Mouse (Mus musculus) urinary bladder, postnatal 4 days (tissue): ENCODE data around the gene Rab11fip4.

ENCODE experiments used
- DNase-seq, 2 experiments: peaks; one replicate each; pipeline ENCODE4 v3.0.0; 2021 to 2022; ENCODE audit warnings: low spot score in 2 of 2

The Rab11fip4 gene

DNA sequence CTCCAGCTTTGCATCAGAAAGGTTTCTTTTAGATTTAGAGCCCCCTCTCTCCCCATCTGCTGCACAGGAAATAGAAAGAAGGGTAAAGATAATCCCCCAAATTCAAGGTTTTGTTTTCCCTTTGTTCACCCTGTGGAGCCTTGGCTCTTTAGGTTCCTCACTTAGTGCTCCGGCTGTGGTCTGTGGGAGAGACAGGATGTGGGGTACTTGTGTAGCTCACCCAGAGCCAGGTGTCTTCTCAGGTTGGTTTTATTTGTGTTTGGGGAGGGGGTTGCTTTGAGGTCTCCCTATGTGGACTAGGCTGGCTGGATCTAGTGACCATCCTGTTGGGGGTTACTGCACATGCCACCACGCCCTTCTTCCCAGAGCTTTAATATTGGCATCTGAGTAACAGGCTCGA lies 23.9 kb downstream of the Rab11fip4 start:
- DNase-seq = no peak

DNA sequence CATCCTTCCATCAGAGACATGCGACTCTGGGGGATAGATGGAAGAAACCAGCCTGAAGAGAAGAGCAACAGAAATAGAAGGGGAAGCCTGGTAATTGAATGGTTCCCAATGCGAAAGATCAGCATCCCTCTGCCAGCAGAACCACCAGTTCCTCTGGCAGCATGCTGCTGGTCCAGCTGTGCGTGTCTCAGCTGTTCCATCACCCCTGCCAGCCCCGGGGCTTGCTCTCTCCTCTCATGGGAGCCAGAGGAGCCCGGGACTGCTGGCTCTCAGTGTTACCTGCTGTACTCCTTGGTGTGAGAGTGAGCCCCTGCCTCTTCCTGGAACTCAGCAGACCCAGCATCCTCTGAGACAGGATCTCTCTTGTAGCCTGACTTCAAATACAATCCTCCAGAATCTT lies 24.9 kb downstream of the Rab11fip4 start:
- no peak for DNase-seq

DNA sequence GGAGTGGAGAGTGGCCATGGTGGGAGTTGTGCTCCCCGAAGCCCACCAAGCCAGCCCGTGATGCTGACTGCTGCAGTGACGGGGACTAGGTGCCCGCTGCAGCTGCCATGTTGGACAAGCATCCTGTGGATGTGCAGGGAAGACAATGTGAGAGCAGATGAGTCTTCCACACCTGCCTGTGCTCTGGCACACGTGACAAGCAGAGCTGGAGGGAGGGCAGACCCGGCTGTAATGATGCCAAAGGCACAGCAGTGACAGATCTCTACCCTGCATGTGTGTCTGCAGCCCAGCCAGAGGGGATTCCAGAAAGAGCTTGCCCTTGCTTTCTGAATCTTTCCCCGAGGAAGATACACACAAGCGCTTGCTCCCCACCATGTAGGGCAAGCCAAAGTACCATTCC lies 27.0 kb downstream of the Rab11fip4 start:
- DNase-seq = no peak

DNA sequence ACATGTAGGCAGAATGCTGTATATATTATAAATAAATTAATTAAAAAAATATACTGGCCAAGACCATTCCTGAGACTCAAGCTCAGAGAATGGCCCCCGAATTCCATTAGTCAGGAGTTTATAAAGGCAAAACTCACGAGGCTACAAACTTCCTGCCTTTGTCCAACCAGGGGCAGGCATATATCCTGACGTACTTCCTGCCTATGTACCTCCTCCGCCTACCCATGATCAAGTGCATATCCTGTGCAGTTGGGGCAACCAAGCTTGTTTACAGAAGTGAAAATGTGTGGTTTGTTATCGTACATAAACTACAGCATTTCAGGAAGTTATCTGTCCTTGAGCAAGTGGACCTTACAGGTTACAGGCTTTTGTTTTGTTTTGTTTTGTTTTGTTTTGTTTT lies 32.0 kb downstream of the Rab11fip4 start:
- DNase-seq = no peak

DNA sequence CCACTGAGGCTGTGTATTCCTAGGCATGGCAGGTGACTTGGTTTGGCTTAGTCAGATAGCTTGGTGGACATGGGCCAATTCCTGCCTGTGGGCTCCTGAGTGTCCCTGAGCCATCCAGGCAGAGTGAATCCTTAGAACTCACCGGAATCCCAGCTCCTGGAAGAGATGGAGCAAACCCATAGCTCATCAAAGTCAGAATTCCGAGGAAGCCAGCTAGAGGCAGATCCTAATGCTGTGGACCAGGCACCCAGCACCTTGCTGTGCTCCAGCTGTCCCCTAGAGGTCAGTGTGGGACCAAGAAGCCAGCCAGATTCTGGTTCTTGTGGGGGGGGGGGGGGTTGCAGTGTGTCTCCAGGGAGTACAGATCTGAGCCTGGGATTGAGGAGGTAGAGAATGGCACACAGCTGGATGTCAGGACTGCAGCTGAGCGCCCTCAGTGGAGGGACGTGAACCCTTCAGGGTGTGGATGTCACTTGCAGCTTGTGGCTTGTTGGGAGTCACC lies 33.8 kb downstream of the Rab11fip4 start:
- peak; percentile 46 to 71 for DNase-seq

DNA sequence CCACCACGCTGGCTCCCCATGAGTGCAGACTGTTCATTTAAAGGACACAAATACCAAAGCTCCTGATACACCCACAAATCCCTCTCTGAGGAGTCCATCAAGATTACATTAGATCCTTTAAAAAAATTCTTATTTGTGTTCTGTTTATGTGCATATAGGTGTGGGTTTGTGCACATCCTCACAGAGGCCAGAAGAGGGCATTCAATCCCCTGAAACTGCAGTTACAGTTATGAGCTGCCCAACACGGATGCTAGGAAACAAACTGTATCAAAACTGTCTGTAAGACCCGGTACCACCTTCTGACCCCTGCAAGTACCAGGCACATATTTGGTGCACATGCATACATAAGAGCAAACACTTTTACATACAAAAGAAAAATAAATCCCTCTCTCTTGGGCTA lies 37.7 kb downstream of the Rab11fip4 start:
- DNase-seq = no peak

DNA sequence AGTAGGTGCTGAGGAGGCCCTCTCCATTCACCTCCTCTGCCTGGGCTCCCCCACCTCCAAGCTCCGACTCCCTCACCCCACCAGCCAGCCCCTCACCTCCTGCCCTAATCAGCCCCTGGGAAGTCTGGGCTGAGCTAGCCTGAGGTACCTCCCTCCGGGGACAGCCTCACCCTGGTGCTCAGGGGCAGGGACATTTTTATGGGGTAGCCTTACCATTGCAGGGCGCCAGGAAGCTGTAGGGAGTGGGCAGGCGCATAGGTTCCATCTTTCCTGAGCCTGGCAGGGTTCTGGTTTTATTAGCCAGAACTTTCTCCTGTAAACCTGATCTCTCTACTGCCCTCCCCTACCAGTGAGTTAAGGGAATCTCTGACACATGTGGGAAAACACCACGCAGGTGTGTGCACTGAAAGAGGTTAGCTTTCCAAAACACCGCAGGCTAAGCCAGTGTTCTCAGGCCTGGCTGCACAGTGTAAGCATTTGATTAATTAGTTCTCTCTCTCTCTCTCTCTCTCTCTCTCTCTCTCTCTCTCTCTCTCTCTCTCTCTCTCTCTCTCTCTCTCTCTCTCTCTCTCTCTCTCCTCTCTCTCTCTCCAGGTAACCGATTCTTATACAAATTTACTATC lies 38.9 kb downstream of the Rab11fip4 start:
- DNase-seq = no peak

DNA sequence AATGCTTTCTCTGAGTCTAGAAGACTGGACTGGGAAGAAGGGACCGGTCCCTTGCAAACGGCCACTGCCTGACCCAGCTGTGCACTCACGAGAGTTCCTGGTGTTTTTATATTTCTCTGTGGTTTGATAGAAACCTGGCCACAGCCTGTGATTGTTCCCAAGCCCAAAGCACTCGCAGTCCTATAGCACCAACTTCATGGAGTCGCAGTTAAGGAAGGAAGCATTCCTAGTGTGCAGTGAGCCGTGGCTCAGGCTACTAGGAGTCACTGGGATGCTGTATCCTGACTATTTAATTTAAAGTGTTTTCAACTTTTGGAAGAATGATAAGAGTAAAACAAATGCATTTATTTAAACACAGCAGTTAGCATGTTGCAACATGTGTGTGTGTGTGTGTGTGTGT lies 39.5 kb downstream of the Rab11fip4 start:
- no peak for DNase-seq

DNA sequence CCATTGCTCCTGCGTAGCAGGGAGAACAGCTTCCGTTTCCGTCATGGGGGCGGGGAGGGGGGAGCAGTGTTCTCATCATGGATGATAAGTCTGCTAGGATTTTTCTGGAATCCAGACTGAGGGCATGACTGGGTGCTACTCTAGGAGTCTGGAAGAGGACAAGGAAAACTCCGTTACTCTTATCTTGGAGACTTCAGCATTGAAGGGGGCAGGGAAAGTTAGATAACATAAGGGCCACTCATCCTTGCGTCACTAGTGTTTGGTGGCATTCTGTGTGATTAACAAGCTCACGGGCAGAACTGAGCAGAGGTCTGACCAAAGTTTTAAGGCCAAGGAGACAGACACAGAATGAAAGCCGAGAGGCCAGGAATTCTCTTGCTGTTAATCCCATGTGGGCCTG lies 42.4 kb downstream of the Rab11fip4 start:
- DNase-seq = no peak

DNA sequence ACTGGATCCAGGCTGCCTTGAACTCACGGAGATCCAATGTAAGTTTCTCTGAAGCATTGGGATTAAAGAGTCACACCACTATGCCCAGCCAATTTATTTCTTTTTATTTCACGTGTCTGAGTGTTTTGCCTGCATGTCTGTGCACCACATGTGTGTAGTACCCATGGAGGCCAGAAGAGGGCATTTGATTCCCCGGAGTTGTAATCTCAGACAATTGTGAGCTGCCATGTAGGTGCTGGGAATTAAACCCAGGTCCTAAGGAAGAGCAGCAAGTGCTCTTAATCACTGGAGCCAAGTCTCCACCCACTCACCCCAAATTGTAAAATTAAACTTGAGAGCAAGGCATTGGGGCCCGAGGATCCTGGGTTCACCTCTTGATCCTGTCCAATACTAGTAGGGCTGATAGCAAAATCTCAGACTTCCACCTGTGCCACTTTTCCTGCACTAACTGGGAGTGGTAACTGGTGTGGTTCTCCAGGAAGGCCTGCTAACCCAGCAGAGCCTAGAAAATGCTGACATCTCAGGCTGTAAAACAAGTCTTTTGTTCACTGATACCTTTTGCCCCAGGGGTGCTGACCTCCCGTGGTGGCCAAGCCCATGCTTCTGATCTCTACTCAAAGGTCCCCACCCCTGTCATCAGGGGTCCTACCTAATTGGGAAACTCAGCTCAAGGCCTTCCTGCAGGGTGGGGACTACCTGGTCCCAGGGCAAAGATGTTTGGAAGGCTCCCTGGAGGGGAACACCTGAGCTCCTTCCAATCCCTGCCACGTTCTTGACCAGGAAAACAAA lies 44.8 kb downstream of the Rab11fip4 start:
- no peak for DNase-seq

DNA sequence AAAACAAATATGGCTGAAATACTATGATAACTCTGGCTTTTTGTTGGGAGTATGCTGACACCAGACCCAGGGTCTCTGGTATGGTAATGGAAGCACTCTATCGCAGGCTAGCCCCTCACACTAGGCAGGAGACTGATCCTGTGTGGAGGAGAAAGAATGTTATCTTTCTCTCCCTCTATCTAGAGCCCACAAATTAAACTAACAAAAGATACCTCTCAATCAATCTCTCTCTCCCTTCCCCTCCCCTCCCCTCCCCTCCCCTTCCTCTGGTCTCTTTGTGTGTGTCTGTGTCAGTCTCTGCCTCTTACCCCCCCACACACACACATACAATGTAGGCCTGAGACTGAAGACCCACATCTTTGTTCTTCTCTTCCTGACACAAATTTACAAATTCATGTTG lies 45.5 kb downstream of the Rab11fip4 start:
- DNase-seq = no peak

DNA sequence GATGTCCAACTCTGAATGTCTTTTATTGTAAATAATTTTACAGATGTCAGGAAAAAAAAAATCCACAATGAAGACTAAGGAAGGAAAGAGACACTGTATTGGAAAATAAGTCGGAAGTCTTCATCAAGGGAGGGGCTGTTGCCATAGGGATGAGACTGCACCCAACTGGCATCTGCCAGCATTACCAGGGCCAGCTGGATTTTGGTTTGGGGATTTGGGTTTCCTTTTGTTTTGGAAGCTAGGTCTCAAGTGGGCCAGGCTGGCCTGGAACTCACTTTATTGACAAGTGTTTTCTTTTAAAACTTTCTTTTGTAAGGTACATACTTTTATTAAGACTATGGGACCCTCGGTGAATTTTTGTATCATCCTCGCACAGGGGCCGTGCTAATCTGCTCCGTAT lies 47.7 kb downstream of the Rab11fip4 start:
- DNase-seq = no peak

DNA sequence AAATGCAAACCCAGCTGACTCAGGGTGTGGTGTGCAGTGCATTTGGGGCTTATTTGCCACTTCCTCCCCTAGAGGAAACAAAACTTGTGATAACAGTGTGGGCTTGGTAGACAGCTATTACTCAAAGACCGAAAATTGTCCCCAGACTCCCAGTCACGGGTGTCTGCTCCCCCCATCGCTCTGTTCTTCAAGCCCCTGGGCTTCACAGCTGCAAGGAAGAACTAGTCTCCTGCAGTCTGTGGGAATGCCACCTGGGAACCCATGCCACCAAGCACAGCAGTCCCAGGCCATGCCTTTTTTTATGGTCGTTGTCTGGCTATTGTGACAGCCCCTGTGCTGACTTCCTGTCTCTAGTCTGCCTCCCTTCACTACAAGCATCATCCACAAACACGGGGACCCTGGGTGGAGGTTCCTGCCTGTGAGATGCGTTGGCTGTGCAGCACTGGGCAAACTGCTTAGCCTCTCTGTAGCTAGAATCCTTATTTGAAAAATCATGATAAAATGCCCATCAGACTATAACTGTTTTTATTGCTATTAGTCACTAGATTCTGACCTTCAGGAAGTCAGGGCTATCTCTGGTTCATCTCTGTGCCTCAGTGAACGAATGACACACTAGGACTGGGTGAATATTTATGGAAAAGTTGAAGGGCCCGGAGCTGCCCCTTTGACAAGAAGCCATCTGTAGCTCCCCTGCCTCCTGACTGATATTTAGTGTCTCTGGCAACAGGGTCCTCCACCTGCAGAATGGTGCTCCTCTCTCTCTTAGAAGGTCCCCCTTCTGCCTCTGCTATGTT lies 50.1 kb downstream of the Rab11fip4 start:
- no peak for DNase-seq

DNA sequence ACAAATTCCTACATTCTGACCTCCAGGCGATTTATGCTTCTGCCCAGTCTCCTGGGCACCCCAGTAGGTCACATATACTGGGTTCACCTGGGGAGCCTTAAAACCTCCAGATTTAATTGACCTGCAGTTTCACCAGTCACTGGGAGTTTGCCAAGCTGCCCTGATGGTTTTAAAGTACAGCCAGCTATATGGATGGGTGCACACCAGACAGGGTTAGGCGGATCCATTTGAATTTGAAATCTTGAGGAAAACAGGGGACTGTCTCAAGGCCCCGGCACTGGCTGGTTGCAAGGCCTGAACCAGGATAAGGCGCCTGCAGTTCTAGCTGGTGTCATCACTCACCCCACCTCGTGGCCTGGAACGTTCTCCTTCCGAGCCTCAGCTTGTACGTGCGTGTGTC lies 52.7 kb downstream of the Rab11fip4 start:
- no peak for DNase-seq

DNA sequence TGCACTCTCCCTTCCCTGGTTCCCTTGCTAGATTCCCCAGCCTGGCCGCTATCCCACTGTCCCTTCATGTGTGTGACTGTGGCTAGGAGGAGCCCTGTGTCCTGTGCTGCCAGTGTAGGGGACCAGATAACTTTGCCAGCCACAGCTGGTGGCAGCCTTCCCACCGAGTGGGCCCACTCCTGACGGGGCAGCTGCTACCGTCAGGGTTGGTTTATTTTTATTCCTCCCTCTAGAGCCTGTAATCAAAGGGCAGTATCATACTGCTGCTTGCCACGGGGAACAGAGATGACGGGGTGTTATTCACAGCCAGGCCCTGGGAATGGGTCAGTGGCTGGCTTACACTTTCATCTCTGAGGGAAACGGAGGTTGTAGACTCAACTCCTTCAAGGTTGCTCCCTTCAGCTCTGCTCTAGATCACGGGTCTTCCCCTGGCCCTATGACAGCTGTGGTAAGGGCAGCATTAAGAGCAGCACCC lies 53.7 kb downstream of the Rab11fip4 start:
- no peak for DNase-seq

DNA sequence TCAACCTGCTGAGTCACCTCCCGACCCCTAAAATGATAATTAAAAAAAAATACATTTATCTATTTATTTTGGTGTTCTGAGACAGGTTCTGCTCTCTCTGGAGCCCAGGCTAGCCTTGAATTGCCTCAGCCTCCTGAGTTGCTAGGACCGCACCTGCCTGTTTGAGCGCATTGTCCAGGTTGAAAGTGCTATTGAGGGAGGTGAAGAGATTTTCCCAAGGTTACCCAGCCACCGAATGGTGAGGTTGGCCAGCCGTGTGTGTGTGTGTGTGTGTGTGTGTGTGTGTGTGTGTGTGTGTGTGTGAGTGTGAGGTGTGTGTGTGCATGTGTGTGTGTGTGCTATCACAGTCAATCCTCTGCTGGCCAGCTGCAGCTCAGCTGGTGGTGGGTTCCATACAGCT lies 55.0 kb downstream of the Rab11fip4 start:
- DNase-seq = no peak

DNA sequence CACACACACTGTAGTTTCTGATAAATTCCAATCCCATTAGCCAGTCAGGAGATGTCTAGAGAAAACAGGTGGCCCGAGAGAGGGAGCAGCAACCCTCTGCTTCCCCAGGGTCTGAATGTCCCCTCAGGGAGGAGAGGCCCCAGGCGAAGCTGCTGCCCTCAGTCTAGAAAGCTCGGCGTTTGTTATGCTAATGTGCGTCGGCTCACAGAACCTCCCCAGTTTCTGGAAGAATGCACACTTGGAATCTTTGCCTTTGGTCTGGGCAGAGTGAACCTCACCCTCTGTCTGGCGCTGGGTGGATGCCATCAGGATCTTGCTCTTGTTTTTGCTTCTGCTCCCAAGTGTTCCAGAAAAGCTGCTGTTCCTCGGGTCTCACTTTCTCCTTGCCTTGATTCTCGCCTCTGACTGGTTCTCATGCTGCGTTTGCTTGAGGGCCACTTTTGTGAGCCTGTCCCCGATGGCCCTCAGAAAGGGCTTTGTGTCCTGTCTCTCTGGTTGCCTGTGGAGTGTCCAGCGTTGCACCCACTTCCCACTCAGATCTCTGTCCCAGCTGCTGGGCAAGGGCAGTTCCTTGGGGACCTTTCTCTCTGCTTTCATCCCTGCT lies 55.6 kb downstream of the Rab11fip4 start:
- no peak for DNase-seq

DNA sequence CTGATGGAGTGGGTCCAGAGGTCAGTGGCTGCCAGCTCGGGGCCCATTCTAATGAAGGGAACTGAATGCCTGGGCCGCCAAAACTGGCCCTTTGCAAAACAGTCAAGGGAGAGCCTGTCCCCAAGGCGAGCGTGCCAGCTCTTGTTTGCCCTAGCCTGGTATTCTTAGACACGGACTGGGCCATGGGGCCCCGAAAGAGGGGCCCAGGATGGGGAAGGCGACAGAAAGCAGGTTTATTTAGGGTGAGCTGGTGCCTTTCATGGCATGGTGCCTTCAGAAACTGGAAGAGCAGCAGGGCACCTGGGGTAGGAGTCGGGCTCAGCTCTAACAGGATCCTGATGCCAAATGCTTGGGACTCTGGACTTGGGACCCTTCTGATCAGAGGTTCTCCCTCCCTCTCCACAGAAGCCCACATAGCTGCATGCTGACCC lies 56.1 kb downstream of the Rab11fip4 start:
- DNase-seq = no peak

DNA sequence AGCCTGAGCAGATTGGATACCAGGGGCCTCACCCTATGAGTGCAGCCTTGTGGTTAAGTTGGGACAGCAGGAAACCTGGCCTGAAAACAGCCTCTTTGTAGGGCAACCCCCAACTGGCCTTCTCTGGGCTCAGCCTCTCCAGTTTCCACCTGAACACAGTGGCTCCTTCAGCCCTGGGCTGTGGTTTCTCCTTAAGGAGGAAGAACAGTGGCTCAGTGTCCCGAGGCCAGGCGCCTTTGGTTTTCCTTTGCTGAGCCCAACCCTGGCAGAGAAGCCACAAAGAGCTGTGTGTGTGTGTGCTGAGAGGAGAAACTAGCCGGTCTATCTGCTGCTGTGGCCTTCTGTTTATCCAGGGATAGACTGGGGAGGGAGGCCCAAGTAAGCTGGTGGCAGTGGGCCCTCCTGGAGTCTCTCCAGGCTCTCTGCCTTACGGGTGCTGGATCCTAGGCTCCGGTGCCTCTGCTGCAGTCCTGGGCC lies 59.4 kb downstream of the Rab11fip4 start:
- no peak for DNase-seq

DNA sequence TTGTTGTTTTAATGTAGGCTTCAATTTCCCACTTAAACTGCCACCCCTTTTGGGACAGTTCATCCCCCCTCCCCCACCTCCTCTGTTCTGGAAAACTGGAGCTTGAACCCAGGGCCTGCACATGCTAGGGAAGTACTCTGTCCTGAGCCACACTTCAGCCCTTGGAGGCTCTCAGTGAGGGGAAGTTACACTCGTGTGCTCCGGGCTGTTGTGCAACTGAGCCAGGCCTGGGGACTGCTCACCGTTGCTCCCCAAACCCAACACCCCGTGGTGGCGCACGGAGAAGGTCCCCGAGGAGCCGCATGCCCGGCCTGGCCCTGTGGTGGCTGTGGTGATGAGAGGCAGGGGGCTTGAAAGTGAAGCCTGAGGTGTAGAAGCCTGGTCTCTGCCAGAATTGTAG lies 61.2 kb downstream of the Rab11fip4 start:
- DNase-seq = no peak

DNA sequence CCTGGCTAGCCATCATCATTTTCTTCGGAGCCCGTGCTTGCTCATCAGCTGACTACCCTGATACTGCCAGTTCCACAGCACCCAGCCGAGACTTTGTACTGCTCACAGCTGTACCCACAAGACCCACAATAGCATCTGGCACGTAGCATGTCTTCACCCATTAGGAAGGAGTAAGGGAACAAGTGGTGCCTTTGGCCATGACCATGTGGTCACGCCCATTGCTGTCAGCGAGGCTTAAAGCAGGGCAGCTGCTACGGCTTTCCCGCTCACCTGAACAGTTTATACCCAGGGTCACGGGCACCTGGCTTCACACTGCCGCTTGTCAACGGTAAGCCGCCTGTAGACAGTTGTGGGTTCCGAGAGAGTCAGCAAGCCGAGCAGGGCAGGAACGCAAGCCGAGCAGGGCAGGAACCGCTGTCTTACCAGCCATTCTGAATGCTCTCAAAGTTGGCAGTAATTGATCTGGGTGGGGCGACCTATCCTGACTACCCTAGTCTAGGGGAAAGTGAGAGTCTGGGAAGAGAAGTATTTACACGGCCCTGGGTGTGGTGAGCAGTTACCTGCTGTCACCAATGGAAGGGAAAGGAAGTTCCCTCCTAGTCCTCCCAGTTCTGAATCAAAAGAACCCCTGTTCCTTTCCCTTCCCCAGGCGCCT lies 62.0 kb downstream of the Rab11fip4 start:
- DNase-seq = no peak
